Mouse (Mus musculus) E14TG2a.4 (cell line): ENCODE data around the gene Adamts14.

ENCODE experiments used
- CTCF ChIP-seq: conservative IDR thresholded peaks from 2 replicates; pipeline ENCODE4 v1.5.1; 2014; ENCODE audit warnings: low read length
- NANOG ChIP-seq: IDR thresholded peaks from 2 replicates; pipeline ENCODE4 v1.6.1; 2014; ENCODE audit warnings: borderline replicate concordance, low read length, mixed read lengths
- POU5F1 ChIP-seq: IDR thresholded peaks from 2 replicates; pipeline ENCODE4 v1.6.1; 2014; ENCODE audit warnings: low read length, borderline replicate concordance

- no peak for TF ChIP-seq CTCF
- no peak for TF ChIP-seq POU5F1
- no peak for TF ChIP-seq NANOG
Measured at GRCm38 (mm10) chr10:61152131-61152530, 121.1 kb downstream of the Adamts14 start.
